Mouse (Mus musculus): ENCODE results near the gene Zfp184. TPM values are rescaled to one million over a fixed set of nuclear protein-coding genes. Genes with fewer than 3 reads are reported as not detected.
A peak's percentile ranks its signal among the peaks of the same experiment; 100 is the strongest.
"Not testable (repeated sequence)": the region's sequence is repeated elsewhere in the genome, so short reads cannot be mapped to it uniquely, and the experiment has no call there.

The Zfp184 gene
- polyA plus RNA-seq (2016; fragmentation: Nextera tagmentation; extraction: Ambion mirVana), result 20.6 and 24.7 TPM in 2 replicates

DNA sequence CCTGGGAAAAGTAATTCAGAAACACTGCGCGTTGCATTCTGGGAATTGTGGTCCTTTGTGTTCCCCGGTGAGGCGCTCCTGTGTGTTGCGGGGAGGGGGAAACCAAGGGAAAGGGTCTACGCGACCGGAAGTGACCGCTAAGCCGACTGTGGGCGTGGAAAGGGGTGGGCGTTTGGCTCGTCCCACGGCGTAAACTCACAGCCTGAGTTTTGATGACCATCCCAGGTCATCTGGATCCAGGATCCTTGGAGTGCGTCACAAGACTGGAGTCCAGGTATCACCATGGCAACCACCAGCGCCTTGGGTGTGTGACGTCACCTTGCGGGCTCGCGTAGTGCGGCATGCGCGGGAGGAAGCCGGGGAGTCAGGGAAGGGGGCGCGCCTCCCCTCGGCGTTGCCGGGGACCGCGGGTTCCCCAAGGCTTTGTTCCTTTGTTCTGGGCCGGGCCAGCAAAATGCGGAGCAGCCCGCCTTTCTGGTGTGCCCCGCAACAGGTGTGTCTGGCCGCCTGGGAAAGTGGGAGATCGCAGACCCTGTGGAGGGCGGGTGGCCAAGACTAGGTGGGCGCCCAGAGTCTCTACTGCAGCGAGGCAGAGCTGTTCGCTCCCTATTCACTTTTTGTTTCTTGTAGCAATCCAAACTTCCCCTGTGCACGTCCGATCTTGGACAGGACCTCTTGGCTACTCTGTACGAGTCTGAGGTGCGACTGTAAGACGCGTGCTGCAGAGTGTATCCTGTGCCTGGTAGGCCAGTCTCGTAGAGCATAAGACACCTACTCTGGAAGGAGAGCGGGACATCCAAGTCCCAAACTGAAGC lies at the start of gene Zfp184:
Zfp184 (plus strand) TSS at position 169 of the 815 bp plus-strand sequence.
- H3K27ac ChIP-seq, result peak within 1 kb of the TSS; percentile 94
- peaks cover 15% of the 10 kb centered on the region for H3K4me1 ChIP-seq (replicated peaks)
- peak; percentile 95 for DNase-seq (ENCODE audit: low spot score)
- under 1% methylated on average over 50 of the region's 50 CpGs for WGBS
- H3K4me3 ChIP-seq, result peak within 1 kb of the TSS; percentile 81
- no peaks in the 10 kb centered on the region for H3K9me3 ChIP-seq
- H3K36me3 ChIP-seq, result peaks cover 34% of the 10 kb centered on the region
- H3K27me3 ChIP-seq (ENCODE audit: insufficient read depth, poor library complexity, severe bottlenecking), result no peaks in the 10 kb centered on the region

DNA sequence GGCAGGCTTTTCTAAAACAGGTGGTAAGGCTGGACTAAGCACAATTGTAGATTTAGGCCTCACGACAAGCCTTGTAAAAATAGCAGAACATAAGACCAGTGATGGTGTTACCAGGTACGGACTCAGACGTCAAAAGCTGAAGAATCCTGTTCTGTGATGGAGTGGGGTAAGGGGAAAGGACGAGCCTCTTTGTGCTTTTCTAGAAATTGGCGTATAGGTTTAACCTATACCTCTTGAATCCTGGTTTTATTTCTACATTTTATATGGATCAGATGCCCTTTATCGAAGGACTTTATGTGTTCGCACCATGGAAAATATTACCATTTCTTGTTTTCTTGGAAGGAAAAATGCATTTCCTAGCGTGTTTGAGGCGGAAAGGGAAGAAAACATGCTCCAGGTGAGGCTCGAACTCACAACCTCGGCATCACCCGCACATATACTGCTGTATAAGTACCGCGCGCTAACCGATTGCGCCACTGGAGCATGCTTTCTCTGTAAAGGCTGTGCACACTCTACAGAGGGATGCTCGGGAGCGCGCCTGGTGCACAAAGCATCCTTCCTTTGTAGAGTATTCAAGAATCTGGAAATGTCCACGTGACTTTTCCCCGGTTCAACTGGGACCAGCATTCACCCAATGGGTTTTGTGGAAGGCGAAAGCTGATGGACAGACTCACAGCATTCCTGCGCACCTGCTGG lies 48.2 kb upstream of the Zfp184 start:
- DNase-seq (ENCODE audit: low spot score), result peak; percentile 91
- 0 out of 2 replicates have a peak, but pooled peaks cover 4% of the 10 kb centered on the region for H3K9me3 ChIP-seq
- no peaks in the 10 kb centered on the region for H3K36me3 ChIP-seq
- 5% methylated on average over 24 of the region's 24 CpGs for WGBS
- peaks cover 10% of the 10 kb centered on the region; the same call in 1 of the 2 replicates for H3K4me1 ChIP-seq (replicated peaks)
- peak overlapping the region; percentile 87 for H3K27ac ChIP-seq
- 0 out of 2 replicates have a peak, but pooled peaks cover 2% of the 10 kb centered on the region for H3K27me3 ChIP-seq (ENCODE audit: insufficient read depth, poor library complexity, severe bottlenecking)
- H3K4me3 ChIP-seq, result peak overlapping the region; percentile 68

DNA sequence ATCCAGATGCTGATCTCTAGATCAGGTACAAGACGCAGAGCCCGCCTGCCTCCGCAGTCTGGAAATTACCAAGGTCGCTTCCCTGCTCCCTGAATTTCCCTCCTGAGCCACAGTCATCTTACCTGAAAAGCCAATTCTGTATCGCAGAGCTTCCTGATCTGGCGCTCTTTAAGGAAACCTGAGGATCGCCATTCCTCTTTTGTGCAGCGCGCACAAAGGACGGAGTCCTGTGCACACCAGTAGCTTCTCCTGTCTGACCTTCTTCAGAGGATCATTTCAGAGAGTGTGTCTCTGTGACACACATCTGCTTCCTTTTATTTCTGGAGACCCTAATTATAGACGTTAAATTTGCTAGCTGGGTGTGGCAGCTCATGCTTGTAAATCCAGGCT lies 47.7 kb upstream of the Zfp184 start:
- Histone ChIP-seq H3K9me3 (0 out of 2 replicates have a peak, but pooled peaks cover 4% of the 10 kb centered on the region), H3K27ac (peak overlapping the region; percentile 87), H3K4me3 (peak overlapping the region; percentile 68), H3K36me3 (no peaks in the 10 kb centered on the region), H3K27me3 (ENCODE audit: insufficient read depth, poor library complexity, severe bottlenecking) (0 out of 2 replicates have a peak, but pooled peaks cover 2% of the 10 kb centered on the region), H3K4me1 (replicated peaks) (peaks cover 10% of the 10 kb centered on the region; the same call in 1 of the 2 replicates)
- WGBS, result under 1% methylated on average over 11 of the region's 11 CpGs
- no peak for DNase-seq (ENCODE audit: low spot score)

DNA sequence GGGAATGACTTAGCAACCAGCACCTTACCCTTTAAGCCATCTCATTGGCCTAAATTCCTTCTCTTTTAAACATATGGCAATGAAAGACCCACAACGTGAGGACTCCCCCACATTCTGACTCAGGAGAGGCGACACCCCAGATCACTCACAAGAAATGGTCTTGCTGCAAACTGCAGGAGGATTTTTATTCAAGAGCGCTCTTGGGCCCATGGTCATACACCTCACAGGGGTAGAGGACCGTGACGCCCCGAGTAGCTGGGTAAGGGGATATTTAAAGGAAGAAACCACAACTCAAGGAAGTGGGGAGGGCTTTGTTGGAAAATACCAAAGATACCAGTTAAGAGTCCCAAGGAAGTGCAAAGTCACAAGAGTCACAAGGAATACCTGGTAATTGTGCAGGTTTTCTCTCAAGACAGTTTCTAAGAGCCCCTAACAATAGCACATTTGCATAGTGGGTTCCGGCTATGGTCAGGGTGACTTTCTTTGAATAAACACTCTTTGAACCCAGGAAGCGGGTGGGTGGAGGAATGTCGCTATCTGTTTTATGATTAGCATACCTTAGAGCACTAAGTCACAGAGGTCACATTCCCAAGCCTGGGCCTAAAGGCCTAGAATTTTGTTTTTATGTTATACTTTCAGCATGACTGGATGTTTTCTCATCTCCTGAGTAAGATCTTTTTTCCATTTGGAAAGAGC lies 43.9 kb upstream of the Zfp184 start:
- not testable (repeated sequence) for DNase-seq (ENCODE audit: low spot score); H3K27me3 ChIP-seq (ENCODE audit: insufficient read depth, poor library complexity, severe bottlenecking); H3K4me3 ChIP-seq; H3K9me3 ChIP-seq; H3K36me3 ChIP-seq; H3K27ac ChIP-seq
- WGBS, result 90% methylated on average over 9 of the region's 9 CpGs
- peaks cover 10% of the 10 kb centered on the region; the same call in 1 of the 2 replicates for H3K4me1 ChIP-seq (replicated peaks)

DNA sequence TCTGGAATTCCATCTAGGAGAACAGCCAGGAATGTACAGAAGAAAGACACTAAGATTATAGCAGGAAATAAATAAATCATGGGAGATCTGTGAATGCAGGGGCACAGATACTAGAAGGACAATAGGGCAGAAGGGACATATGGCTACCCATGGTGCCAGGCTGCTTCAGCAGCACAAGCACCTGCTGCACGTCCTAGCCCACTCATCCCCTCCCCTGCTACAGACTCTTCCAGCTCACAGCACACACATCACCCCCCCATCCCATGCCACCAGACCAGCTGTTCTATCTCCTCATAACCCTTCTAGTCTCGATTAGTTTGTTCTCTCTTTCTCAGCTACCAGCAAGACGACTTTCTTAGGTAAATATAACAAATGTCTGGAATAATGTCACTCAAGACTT lies 41.4 kb upstream of the Zfp184 start:
- no peak overlapping the region for H3K4me3 ChIP-seq
- H3K27me3 ChIP-seq (ENCODE audit: insufficient read depth, poor library complexity, severe bottlenecking), result no peaks in the 10 kb centered on the region
- no peaks in the 10 kb centered on the region for H3K36me3 ChIP-seq
- no peak for DNase-seq (ENCODE audit: low spot score)
- H3K27ac ChIP-seq, result no peak overlapping the region
- peaks cover 6% of the 10 kb centered on the region; the same call in 1 of the 2 replicates for H3K4me1 ChIP-seq (replicated peaks)
- WGBS, result 65% methylated on average over 3 of the region's 3 CpGs
- H3K9me3 ChIP-seq, result 0 out of 2 replicates have a peak, but pooled peaks cover 4% of the 10 kb centered on the region

DNA sequence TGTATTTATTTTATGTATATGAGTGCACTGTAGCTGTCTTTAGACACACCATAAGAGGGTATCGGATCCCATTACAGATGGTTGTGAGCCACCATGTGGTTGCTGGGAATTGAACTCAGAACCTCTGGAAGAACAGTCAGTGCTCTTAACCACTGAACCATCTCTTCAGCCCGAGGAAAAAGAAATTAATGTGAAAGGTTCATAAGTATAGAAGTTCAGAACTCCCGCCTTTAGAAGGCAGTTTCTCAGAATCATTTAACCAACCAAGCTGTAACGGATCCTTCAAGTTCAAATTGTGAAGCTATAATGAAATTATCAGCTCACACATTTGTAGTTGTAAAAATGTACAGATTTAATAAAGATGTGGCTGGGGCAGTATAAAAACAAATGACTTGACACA lies 40.8 kb upstream of the Zfp184 start:
- H3K4me1 ChIP-seq (replicated peaks); H3K27ac ChIP-seq; H3K9me3 ChIP-seq; DNase-seq (ENCODE audit: low spot score); H3K36me3 ChIP-seq; H3K27me3 ChIP-seq (ENCODE audit: insufficient read depth, poor library complexity, severe bottlenecking); H3K4me3 ChIP-seq: not testable (repeated sequence)
- 68% methylated on average over 4 of the region's 4 CpGs for whole genome bisulfite sequencing

DNA sequence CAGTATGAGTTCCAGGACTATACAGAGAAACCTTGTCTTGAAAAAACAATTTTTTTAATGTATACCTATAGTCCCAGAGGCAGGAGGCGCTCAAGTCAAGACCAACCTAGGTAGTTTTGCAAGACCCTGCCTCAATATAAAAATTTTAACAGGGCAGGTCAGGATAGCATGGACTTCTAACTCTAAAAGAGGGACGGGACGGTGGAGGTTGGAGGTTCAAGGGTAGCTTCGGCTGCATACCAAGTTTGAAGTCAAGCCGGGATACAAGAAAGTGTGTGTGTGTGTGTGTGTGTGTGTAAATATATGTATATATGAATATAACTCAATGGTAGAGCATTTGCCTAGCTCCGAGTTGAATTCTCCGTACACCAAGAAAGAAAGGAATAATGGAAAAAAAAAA lies 38.6 kb upstream of the Zfp184 start:
- 28% methylated on average over 7 of the region's 7 CpGs for WGBS

DNA sequence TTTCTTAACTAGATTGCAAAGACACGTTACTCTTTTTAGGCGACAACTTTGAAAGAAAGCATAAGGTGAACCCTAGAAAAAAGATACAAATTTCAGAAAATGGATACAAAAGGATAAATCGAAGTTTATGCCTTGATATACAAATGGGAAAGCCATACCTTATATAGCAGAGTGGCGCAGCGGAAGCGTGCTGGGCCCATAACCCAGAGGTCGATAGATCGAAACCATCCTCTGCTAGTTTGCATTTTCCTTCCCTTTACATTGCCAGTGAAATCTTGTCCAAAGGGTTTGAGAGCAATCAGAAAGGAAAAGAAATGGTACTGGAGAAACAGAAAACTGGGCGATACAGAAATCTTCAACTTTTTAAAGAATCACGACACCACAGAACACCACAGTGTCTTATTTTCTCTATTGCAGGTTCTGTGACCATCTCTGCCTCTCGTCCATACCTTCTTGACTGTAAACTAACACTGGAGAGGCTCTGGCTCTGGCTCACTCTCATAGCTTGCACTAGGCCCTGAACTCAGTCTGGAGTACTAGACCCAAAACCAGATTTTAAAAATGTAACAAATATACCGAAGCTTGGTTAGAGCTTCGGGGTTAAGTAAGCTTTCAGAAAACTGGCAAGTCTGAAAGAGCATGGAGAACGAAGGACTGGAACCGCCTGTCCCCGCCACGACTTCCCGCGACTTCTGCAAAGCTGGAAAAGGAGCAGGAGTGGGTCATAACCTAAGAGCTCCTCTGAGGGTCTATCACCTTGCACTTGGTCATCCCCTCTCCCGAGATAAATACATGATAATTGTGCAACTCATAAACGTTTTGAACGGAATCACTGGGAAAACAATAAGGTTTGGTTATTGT lies 37.7 kb upstream of the Zfp184 start:
- 2% methylated on average over 22 of the region's 22 CpGs for WGBS
- H3K4me1 ChIP-seq (replicated peaks), result peaks cover 6% of the 10 kb centered on the region; the same call in 1 of the 2 replicates
- H3K27me3 ChIP-seq (ENCODE audit: insufficient read depth, poor library complexity, severe bottlenecking), result no peaks in the 10 kb centered on the region
- H3K36me3 ChIP-seq, result no peaks in the 10 kb centered on the region
- peak; percentile 52 for DNase-seq (ENCODE audit: low spot score)
- H3K9me3 ChIP-seq, result no peaks in the 10 kb centered on the region
- H3K27ac ChIP-seq, result no peak overlapping the region; the same call in 1 of the 2 replicates
- H3K4me3 ChIP-seq, result peak overlapping the region; percentile 50

More for the DNA sequence above, 38.6 kb upstream of the Zfp184 start:
- peak overlapping the region; percentile 50; the same call in 1 of the 2 replicates for H3K4me3 ChIP-seq
- no peaks in the 10 kb centered on the region for H3K27me3 ChIP-seq (ENCODE audit: insufficient read depth, poor library complexity, severe bottlenecking)
- H3K36me3 ChIP-seq, result no peaks in the 10 kb centered on the region
- no peaks in the 10 kb centered on the region for H3K9me3 ChIP-seq
- no peak for DNase-seq (ENCODE audit: low spot score)
- peaks cover 6% of the 10 kb centered on the region; the same call in 1 of the 2 replicates for H3K4me1 ChIP-seq (replicated peaks)
- no peak overlapping the region for H3K27ac ChIP-seq

DNA sequence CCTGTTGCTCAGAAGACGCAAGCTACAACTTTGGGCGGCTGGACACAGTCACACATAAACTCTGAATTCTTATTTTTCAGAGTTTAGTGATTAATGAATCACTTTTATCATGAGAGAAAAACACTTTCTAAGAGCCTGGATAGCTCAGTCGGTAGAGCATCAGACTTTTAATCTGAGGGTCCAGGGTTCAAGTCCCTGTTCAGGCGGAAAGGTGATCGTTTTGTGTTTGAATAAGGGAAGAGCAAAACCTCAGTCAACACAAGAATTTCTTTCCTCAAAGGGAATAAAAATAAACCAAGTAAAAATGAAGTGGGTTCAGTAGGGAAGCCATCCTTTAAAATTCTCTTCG lies 37.1 kb upstream of the Zfp184 start:
- H3K27ac ChIP-seq; H3K9me3 ChIP-seq; H3K4me1 ChIP-seq (replicated peaks); H3K27me3 ChIP-seq (ENCODE audit: insufficient read depth, poor library complexity, severe bottlenecking); H3K36me3 ChIP-seq: not testable (repeated sequence)
- H3K4me3 ChIP-seq, result peak overlapping the region; percentile 50
- DNase-seq (ENCODE audit: low spot score), result peak; percentile 45
- WGBS, result 5% methylated on average over 6 of the region's 6 CpGs

DNA sequence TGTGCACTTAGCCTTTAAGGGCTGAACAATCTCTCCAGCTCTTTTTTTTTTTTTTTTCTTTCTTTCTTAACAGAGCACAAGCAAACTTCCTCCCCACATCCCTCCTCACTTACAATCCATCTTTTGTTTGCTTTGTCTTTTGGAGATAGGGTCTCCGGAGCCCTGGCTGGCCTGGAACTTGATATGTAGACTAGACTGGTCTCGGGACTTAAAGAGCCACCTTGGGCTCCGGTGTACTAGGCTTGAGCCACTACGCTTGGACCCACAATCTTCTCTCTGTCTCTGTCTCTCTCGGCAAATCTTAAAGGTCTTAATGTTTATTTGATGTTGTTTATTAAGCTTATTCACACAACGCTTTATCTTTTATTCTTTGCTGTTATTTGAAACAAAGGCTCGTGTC lies 34.2 kb upstream of the Zfp184 start:
- Histone ChIP-seq H3K4me3 (peak overlapping the region; percentile 47), H3K36me3 (no peaks in the 10 kb centered on the region), H3K4me1 (replicated peaks) (peaks cover 17% of the 10 kb centered on the region), H3K27ac (peak overlapping the region; percentile 60), H3K27me3 (ENCODE audit: insufficient read depth, poor library complexity, severe bottlenecking) (peaks cover 10% of the 10 kb centered on the region), H3K9me3 (no peaks in the 10 kb centered on the region)
- WGBS, result 2% methylated on average over 7 of the region's 7 CpGs
- DNase-seq (ENCODE audit: low spot score), result peak; percentile 48

DNA sequence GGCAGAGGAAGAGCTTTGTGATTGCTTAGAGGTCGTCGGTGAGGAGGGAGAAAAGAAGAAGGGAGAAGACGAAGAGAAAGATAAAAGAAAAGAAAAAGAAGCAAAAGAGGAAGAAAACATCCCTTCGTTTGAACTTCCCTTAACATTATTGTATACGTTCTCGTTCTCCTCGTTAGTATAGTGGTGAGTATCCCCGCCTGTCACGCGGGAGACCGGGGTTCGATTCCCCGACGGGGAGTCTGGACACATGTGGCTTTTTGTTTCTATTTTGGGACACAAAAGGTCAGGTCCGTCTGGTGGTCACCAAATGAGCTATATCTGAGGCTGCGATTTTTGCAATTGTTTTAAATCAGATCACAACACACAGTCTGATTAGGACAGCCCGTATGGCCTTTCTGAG lies 33.7 kb upstream of the Zfp184 start:
- H3K27me3 ChIP-seq (ENCODE audit: insufficient read depth, poor library complexity, severe bottlenecking), result peaks cover 13% of the 10 kb centered on the region
- 1% methylated on average over 17 of the region's 17 CpGs for WGBS

DNA sequence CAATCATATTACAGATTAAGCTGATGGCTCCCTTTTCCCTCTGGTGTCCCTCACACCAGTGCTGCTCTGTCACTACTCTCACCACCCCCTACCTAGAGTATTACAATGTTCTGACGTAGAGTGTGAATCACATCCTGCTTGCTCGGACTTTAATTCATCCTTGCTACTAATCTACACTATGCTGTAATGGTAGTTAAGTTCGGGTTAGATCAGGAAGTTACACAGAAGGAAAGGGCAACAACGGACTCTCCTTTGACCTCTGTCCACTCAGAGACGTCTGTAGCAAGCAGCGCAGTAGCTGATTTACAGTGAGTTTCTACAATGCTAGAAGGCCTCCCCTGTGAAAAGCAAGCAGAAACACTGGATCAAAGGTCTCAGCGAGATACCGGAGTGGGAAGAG lies 31.0 kb upstream of the Zfp184 start:
- H3K4me3 ChIP-seq, result peak overlapping the region; percentile 47

More for the DNA sequence above, 33.7 kb upstream of the Zfp184 start:
- DNase-seq (ENCODE audit: low spot score), result peak; percentile 82
- peak overlapping the region; percentile 60 for H3K27ac ChIP-seq
- no peaks in the 10 kb centered on the region for H3K9me3 ChIP-seq
- peak overlapping the region; percentile 47 for H3K4me3 ChIP-seq
- peaks cover 17% of the 10 kb centered on the region for H3K4me1 ChIP-seq (replicated peaks)
- no peaks in the 10 kb centered on the region for H3K36me3 ChIP-seq

More for the DNA sequence above, 31.0 kb upstream of the Zfp184 start:
- Histone ChIP-seq H3K9me3 (no peaks in the 10 kb centered on the region), H3K36me3 (no peaks in the 10 kb centered on the region), H3K4me1 (replicated peaks) (peaks cover 22% of the 10 kb centered on the region), H3K27ac (no peak overlapping the region), H3K27me3 (ENCODE audit: insufficient read depth, poor library complexity, severe bottlenecking) (peaks cover 30% of the 10 kb centered on the region)
- no peak for DNase-seq (ENCODE audit: low spot score)
- 3% methylated on average over 8 of the region's 8 CpGs for WGBS

All from hindbrain, embryonic 10.5 days (tissue).